Mouse (Mus musculus) megakaryocyte progenitor cell, adult 5-6 weeks (primary cell): ENCODE measurements around the gene Kcnk2. TPM values are rescaled to one million over a fixed set of nuclear protein-coding genes. Genes with fewer than 3 reads are reported as not detected.

ENCODE experiments used
- ATAC-seq: replicated peaks from 2 replicates; pipeline ENCODE4 v1.8.0; 2016; ENCODE audit warnings: mild to moderate bottlenecking, moderate TSS enrichment, inconsistent platforms; ENCODE audit not compliant: poor library complexity
- total RNA-seq, 2 experiments: library from RNA; stranded (forward) in 1 of 2; stranded (reverse) in 1 of 2; fragments of 157-497, 149-512 nt in 1 of 2; fragments of 200-1000 nt in 1 of 2; gene quantifications; 2 replicates each; pipeline versions ENCODE4 v1.2.3 to v1.2.4; 2015 to 2017

Kcnk2 gene
- total RNA-seq, 2 experiments from 2014 or later, result not detected

DNA sequence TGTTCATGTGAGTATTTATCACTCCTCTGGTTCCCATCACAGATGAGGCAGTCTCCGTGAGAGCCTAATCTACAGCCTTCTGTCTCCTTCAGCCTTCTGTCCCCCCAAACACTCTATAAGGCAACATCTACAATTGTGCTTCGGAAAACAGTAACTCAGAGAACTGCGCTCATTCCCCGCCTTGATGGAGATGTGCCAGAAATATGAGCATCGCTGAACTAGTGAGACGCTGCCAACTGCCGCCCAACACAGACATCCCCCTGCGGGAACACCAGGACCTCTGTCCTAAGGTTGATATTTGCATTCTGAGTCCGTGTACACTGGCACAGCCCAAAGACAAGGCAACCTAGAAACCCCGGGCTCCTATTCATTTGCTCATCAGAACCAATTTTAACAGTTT is 183.0 kb downstream of the Kcnk2 start:
- ATAC-seq, result no peak

GRCm38 (mm10) chr1:189217751-189218564 is 184.1 kb downstream of the Kcnk2 start:
- ATAC-seq, result no peak

DNA sequence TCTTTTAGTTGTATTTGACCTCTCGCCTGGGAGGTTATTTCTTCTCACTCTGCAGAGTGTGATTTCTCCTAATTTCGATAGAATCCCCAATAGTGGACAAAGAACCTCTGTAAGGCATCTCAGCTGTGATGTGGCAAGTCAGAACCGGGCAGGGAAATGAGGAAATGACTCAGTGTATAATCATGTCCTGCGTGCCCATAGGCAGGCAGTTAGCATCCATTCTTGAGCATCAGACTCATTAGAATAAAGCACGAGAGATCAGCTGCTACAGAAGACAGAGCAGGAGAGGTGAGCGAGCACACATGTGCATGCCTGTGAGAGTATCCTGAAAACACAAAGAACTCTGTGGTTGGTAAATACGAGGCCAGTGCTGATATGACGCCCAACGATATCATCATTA is 186.9 kb downstream of the Kcnk2 start:
- ATAC-seq, result no peak

DNA sequence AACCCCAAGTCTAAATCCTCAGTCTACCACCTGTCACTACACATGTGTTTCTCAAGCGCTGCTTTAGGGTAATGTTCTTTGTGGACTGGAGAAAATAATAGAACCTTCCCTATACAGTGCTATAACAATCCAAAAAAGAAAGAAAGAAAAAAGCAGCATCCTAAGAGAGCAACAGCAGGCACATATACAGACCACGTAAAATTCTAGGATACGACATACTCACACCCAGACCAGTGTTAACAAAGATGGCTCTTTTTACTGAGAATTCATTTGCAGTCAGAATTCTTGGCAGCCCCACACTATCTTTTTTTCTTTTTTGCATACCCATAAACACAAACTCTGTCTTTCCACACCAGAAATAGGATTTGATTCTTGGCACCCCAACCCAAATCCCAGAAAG is 187.6 kb downstream of the Kcnk2 start:
- ATAC-seq, result no peak

- ATAC-seq, result no peak
These were observed 192.4 kb downstream of the Kcnk2 start for GRCm38 (mm10) chr1:189209715-189210108.

GRCm38 (mm10) chr1:189209029-189209714 is 192.9 kb downstream of the Kcnk2 start:
- ATAC-seq, result no peak

- no peak for ATAC-seq
These were observed 193.5 kb downstream of the Kcnk2 start for GRCm38 (mm10) chr1:189208605-189209004.

GRCm38 (mm10) chr1:189195758-189196157 is 206.3 kb downstream of the Kcnk2 start:
- no peak for ATAC-seq

DNA sequence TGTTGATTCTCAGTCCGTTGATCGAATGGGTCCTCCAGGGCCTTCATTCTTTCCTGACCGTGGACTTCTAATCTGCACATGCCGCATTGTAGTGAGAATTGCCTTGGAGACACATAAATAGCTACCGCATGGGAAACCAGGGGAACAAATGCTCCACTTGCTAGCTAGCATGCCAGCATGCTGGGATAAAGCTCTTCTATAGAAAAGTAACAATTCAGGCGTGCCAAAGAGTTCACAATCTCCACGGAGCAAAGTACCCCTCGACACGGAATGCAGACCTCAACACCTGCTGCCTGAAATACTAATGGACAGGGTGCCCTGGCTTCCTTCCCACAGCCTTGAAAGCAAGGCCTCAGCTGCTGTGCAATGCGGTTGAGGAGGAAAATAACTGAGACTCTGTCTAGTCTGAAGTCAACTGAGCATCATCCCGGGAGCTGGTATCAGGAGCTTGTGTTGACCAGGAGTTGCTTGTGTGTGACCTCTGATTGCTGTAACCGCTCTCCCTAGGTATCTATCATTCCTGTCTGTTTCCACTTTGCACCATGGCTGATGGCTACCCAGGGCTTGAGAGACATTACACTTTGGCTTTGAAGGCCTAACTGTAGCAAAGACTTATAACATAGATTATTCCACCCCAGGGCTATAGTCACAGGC is 214.2 kb downstream of the Kcnk2 start:
- no peak for ATAC-seq

- no peak for ATAC-seq
These were observed 216.8 kb downstream of the Kcnk2 start for GRCm38 (mm10) chr1:189185206-189185750.

- ATAC-seq, result no peak
These were observed 224.3 kb downstream of the Kcnk2 start for GRCm38 (mm10) chr1:189177746-189178145.

DNA sequence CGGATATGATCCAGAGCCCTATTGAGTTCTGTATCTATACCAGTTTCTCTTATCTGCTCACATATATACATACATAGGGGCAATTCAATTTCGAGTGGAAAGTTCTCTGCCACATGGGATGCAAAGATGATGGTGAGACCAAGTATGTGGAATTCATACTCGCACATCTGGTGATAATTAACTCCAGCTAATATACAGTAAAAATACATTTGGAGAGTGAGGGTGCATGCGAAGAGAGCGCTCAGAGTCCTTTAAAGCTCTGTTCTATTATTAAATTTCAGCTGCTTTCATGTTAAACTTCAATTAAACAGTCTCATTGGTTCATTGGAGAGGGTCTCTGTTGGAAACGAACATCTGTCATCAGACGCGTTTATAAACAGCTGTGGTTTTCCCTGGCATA is 228.6 kb downstream of the Kcnk2 start:
- no peak for ATAC-seq

GRCm38 (mm10) chr1:189171138-189171537 is 230.9 kb downstream of the Kcnk2 start:
- no peak for ATAC-seq

DNA sequence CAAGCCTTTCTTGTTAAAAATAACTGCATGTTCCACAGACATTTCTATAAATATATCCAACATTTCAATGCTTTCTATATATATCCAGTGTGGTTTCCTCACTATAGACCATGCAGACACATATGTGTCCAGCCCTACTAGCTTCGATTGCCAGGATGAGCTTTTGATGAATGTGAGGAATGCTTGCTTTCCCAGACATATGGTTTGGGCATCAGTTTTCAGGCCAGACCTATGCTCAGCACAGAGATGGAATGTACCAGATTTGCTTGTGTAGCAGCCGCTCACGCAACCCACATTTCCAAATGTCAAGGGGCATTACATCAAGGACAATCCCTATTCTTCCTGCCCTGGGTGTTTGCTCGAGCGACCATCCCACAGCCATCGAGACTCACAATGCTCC is 236.3 kb downstream of the Kcnk2 start:
- ATAC-seq, result no peak

DNA sequence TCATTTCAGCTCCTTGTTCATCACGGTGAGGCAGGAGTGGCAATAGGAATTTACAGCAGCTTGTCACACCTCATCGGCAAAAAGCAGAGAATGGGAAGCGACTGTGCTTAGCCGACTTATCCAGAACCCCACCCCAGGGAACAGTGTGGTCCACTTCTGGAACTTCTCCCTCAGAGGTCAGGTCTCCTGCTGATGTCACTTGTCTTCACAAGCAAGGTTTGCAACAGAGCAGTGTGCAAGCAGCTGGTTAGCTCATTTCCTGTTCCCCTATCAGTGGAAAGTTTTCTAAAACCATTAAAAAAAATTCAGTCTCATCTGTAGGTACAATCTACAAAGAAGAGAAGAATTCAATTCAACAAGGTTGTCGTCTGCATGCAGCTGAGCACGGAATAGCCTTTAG is 236.9 kb downstream of the Kcnk2 start:
- no peak for ATAC-seq

DNA sequence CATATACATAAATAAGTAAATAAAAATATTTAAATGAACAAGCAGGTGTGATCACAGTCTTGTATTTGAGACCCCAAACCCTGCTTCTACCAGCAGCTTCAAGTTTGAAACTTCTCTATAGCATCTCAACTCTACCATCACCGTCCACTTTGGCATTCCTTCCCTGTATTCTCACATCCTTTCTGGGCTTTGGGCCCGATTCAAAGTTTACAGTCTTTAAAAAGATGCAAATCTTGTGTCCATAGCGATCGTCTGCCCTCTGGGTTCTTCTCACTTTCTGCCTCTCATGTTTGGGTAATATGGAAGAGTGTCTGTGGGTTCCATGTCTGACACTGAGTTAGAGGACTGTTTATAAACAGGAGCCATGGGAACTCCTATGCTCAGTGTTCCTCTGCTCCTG is 237.4 kb downstream of the Kcnk2 start:
- ATAC-seq, result no peak

- ATAC-seq, result no peak
These were observed 237.8 kb downstream of the Kcnk2 start for GRCm38 (mm10) chr1:189164241-189164640.
